Mouse (Mus musculus): ENCODE results near the gene Tie1. TPM values are rescaled to one million over a fixed set of nuclear protein-coding genes. Genes with fewer than 3 reads are reported as not detected.

Gene Tie1
- polyA plus RNA-seq, 1 experiment: 16.2 TPM

DNA sequence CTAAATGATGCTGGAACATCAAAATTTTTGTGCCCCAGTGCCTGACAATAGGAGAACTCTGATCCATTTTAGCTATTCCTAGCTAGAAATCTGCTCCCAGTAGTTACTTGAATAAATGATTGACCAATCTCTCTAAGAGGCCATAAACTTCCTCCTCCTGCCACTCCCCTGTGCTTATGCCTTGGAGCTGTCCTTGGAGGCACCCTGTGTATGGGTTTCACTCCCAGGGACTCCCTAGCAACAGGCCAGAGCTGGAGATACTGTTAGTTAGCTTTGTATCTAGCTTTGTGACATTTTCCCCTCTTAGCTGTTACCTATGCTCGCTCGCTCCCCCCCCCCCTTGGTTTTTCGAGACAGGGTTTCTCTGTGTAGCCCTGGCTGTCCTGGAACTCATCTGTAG is 68.5 kb downstream of the Tie1 start:
- Histone ChIP-seq H3K36me3 (ENCODE audit: control insufficient read depth, insufficient read depth, low read length) (peaks cover 14% of the 10 kb centered on the region), H3K27me3 (ENCODE audit: control insufficient read depth, insufficient read depth, low read length) (no peaks in the 10 kb centered on the region), H3K4me3 (ENCODE audit: low read depth, low read length) (no peak overlapping the region), H3K27ac (ENCODE audit: insufficient read depth, low read depth, low read length) (peak overlapping the region; percentile 64; the same call in 1 of the 2 replicates), H3K4me1 (ENCODE audit: control insufficient read depth, insufficient read depth, insufficient read length, low read length) (peaks cover 8% of the 10 kb centered on the region; the same call in 1 of the 2 replicates)
- TF ChIP-seq POLR2A (IDR thresholded peaks at IDR 0.05; ENCODE audit: low read depth, low read length) (no peak), CTCF (IDR thresholded peaks at IDR 0.05; ENCODE audit: extremely low read depth, insufficient read length, insufficient replicate concordance, low read depth, low read length) (no peak)
- WGBS: 48% methylated on average over 3 of the region's 3 CpGs

Other genes with a start within 250 kb of the Tie1 start
- gene Ptprf, start 198.7 kb downstream of the Tie1 start, polyA plus RNA-seq (2012; rRNA removed): 133 and 257 TPM in 2 replicates
- gene Szt2, start 80.8 kb downstream of the Tie1 start, polyA plus RNA-seq (2012; rRNA removed): 18.5 and 35.1 TPM in 2 replicates
- gene Med8, start 80.7 kb downstream of the Tie1 start, polyA plus RNA-seq (2012; rRNA removed): 10.7 and 19.5 TPM in 2 replicates
- 128 and 324 TPM in 2 replicates for gene Elovl1, start 62.0 kb downstream of the Tie1 start, polyA plus RNA-seq (2012; rRNA removed)
- gene Cdc20, start 52.7 kb downstream of the Tie1 start, polyA plus RNA-seq (2012; rRNA removed): 22.3 and 42.8 TPM in 2 replicates
- 0.08 TPM in 1 of 2 replicates, not detected in the other for gene Mpl, start 32.5 kb downstream of the Tie1 start, polyA plus RNA-seq (2012; rRNA removed)
- 62.2 and 164 TPM in 2 replicates for gene 2610528J11Rik, start 36.9 kb upstream of the Tie1 start, polyA plus RNA-seq (2012; rRNA removed)
- gene Tmem125, start 54.0 kb upstream of the Tie1 start, polyA plus RNA-seq (2012; rRNA removed): 37.2 and 68.8 TPM in 2 replicates
- gene Cfap57, start 130.7 kb upstream of the Tie1 start, polyA plus RNA-seq (2012; rRNA removed): not detected in 2 replicates
- gene Ebna1bp2, start 130.7 kb upstream of the Tie1 start, polyA plus RNA-seq (2012; rRNA removed): 4.5 and 11.2 TPM in 2 replicates
- gene Olfr62, start 168.9 kb upstream of the Tie1 start, polyA plus RNA-seq (2012; rRNA removed): not detected in 2 replicates
- 0.24 TPM in 1 of 2 replicates, not detected in the other for gene Olfr1342, start 202.7 kb upstream of the Tie1 start, polyA plus RNA-seq (2012; rRNA removed)
- gene Olfr1341, start 213.5 kb upstream of the Tie1 start, polyA plus RNA-seq (2012; rRNA removed): not detected in 2 replicates
- not detected in 2 replicates for gene Olfr1340, start 230.1 kb upstream of the Tie1 start, polyA plus RNA-seq (2012; rRNA removed)
- gene Olfr1339, start 242.1 kb upstream of the Tie1 start, polyA plus RNA-seq (2012; rRNA removed): not detected in 2 replicates

Measured in small intestine, adult 2 months (tissue).